Mouse (Mus musculus): ENCODE results near the gene Pcif1.

GRCm38 (mm10) chr2:164894048-164894447 lies 14.9 kb downstream of the Pcif1 start:
- no peak for TF ChIP-seq POLR2A (IDR thresholded peaks at IDR 0.05; ENCODE audit: low read depth, low read length)
- TF ChIP-seq CTCF (conservative IDR thresholded peaks at IDR 0.05 in 1 of 2, IDR thresholded peaks at IDR 0.05 in 1 of 2; ENCODE audit: low read depth in 2 of 2, low read length in 2 of 2), result no peak

Data from CH12.LX (cell line).